Mouse (Mus musculus) embryonic facial prominence, embryonic 11.5 days (tissue): ENCODE data around the gene Mepe. TPM values are rescaled to one million over a fixed set of nuclear protein-coding genes. Genes with fewer than 3 reads are reported as not detected.

Source experiments
- ATAC-seq: fragments of 200-750 bp; cut with Nextera tagmentation; replicated peaks from 2 replicates; pipeline ENCODE4 v1.8.0; 2017; ENCODE audit warnings: low read depth; ENCODE audit not compliant: insufficient number of reproducible peaks, low FRiP score, low TSS enrichment
- DNase-seq: peaks from one replicate; pipeline ENCODE4 v3.0.0-alpha.2; 2015; ENCODE audit warnings: low spot score
- H3K27ac ChIP-seq: fragments of 300-500 bp; sonication (generic); replicated peaks from 2 replicates; pipeline ENCODE4 v1.5.1; 2014; ENCODE audit warnings: mild to moderate bottlenecking, low read depth, low read length, control low read depth
- H3K27me3 ChIP-seq: fragments of 300-500 bp; sonication (generic); 2 replicates; pipeline ENCODE4 v1.6.1; 2014; ENCODE audit warnings: mild to moderate bottlenecking, low read length, moderate library complexity, mixed read lengths; ENCODE audit not compliant: control insufficient read depth, insufficient read depth
- H3K36me3 ChIP-seq: fragments of 300-500 bp; sonication (generic); replicated peaks from 2 replicates; pipeline ENCODE4 v1.6.1; 2014; ENCODE audit warnings: low read depth, mild to moderate bottlenecking, low read length, moderate library complexity, mixed read lengths; ENCODE audit not compliant: control insufficient read depth, insufficient read depth
- H3K4me1 ChIP-seq: fragments of 300-500 bp; sonication (generic); 2 replicates; pipeline ENCODE4 v1.6.1; 2014; ENCODE audit warnings: low read length, mixed read lengths; ENCODE audit not compliant: control insufficient read depth, insufficient read depth
- H3K4me2 ChIP-seq: fragments of 300-500 bp; sonication (generic); 2 replicates; pipeline ENCODE4 v1.6.1; 2014; ENCODE audit warnings: low read depth, mild to moderate bottlenecking, control low read depth, low read length, moderate library complexity
- H3K4me3 ChIP-seq: fragments of 300-500 bp; sonication (generic); 2 replicates; pipeline ENCODE4 v1.5.1; 2014; ENCODE audit warnings: low read depth, low read length, control low read depth
- H3K9ac ChIP-seq: fragments of 300-500 bp; sonication (generic); replicated peaks from 2 replicates; pipeline ENCODE4 v1.6.1; 2014; ENCODE audit warnings: mild to moderate bottlenecking, control low read depth, low read length
- H3K9me3 ChIP-seq: fragments of 300-500 bp; sonication (generic); replicated peaks from 2 replicates; pipeline ENCODE4 v1.6.1; 2016; ENCODE audit warnings: mild to moderate bottlenecking, low read length, inconsistent platforms, mixed read lengths; ENCODE audit not compliant: control insufficient read depth
- WGBS: fragments of 180-500 bp; shearing (Covaris S2); extraction: QIAGEN DNeasy Blood & Tissue Kit; methylation state at CpG from one replicate; pipeline ENCODE4 v1.1.7; 2014; 5-methylcytosine and 5-hydroxymethylcytosine counted together
- microRNA-seq: library from miRNA; unstranded; fragments of <30 nt; microRNA quantifications from one replicate; pipeline ENCODE4, GENCODE M21; 2016; ENCODE audit warnings: borderline number of aligned reads
- polyA plus RNA-seq: library from polyadenylated mRNA; unstranded; fragments of >200 nt; fragmentation: Nextera tagmentation; extraction: Ambion mirVana; gene quantifications from 2 replicates; pipeline ENCODE4 v1.2.1, GENCODE M21; 2014

Gene Mepe
- polyA plus RNA-seq, 1 experiment from 2014 or later = not detected

GRCm38 (mm10) chr5:104376890-104377289 is 51.8 kb downstream of the Mepe start:
- Histone ChIP-seq H3K4me1 (no peaks in the 10 kb centered on the region), H3K4me2 (no peak overlapping the region), H3K4me3 (no peak overlapping the region), H3K36me3 (no peaks in the 10 kb centered on the region), H3K9me3 (no peaks in the 10 kb centered on the region), H3K27me3 (no peaks in the 10 kb centered on the region), H3K27ac (no peak overlapping the region), H3K9ac (no peak overlapping the region)
- ATAC-seq (no peak), DNase-seq (no peak)
- 93% methylated on average over 1 of the region's 1 CpGs for WGBS

- Histone ChIP-seq H3K36me3 (no peaks in the 10 kb centered on the region), H3K27me3 (no peaks in the 10 kb centered on the region), H3K4me2 (no peak overlapping the region), H3K27ac (no peak overlapping the region), H3K9ac (no peak overlapping the region), H3K9me3 (no peaks in the 10 kb centered on the region), H3K4me3 (no peak overlapping the region), H3K4me1 (no peaks in the 10 kb centered on the region)
- ATAC-seq (no peak), DNase-seq (no peak)
- WGBS = 97% methylated on average over 1 of the region's 1 CpGs
Measured at GRCm38 (mm10) chr5:104380574-104380973, 55.4 kb downstream of the Mepe start.

- 76% methylated on average over 3 of the region's 7 CpGs for WGBS
Measured at GRCm38 (mm10) chr5:104381671-104382070, 56.5 kb downstream of the Mepe start.

GRCm38 (mm10) chr5:104384540-104384939 is 59.4 kb downstream of the Mepe start:
- no peaks in the 10 kb centered on the region for H3K9me3 ChIP-seq
- no peaks in the 10 kb centered on the region for H3K4me1 ChIP-seq
- no peak overlapping the region for H3K27ac ChIP-seq
- H3K36me3 ChIP-seq = no peaks in the 10 kb centered on the region
- no peak for ATAC-seq
- no peak overlapping the region for H3K4me2 ChIP-seq
- 94% methylated on average over 7 of the region's 7 CpGs for WGBS
- no peak overlapping the region for H3K9ac ChIP-seq
- H3K4me3 ChIP-seq = no peak overlapping the region
- no peaks in the 10 kb centered on the region for H3K27me3 ChIP-seq
- DNase-seq = no peak

More at GRCm38 (mm10) chr5:104381671-104382070, 56.5 kb downstream of the Mepe start:
- Histone ChIP-seq H3K9ac (no peak overlapping the region), H3K27me3 (no peaks in the 10 kb centered on the region), H3K36me3 (no peaks in the 10 kb centered on the region), H3K4me1 (no peaks in the 10 kb centered on the region), H3K9me3 (no peaks in the 10 kb centered on the region), H3K4me3 (no peak overlapping the region), H3K27ac (no peak overlapping the region), H3K4me2 (no peak overlapping the region)
- no peak for DNase-seq
- ATAC-seq = no peak

DNA sequence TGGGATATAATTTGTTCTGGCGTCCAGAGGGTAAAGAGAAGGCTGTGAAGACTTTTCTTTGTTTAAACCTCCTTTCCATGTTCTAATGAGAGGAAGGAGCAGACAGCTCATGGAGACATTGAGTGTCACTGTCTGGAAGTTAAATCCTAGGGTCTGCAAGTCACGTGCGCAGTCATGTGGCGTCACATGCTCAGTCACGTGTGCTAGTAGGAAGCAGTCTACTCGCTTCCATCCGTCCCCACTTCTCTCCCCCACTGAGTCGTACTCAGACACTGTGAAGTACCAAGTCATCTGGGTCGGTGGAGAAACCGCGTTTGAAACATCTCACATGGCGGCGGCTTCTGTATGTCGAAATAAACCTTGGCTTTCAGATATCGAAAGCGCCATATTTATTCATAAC is 60.4 kb downstream of the Mepe start:
- H3K36me3 ChIP-seq = no peaks in the 10 kb centered on the region
- H3K9ac ChIP-seq = no peak overlapping the region
- WGBS = 95% methylated on average over 16 of the region's 16 CpGs
- no peak overlapping the region for H3K4me2 ChIP-seq
- no peaks in the 10 kb centered on the region for H3K4me1 ChIP-seq
- no peak overlapping the region for H3K4me3 ChIP-seq
- no peaks in the 10 kb centered on the region for H3K9me3 ChIP-seq
- no peak for ATAC-seq
- no peak for DNase-seq
- no peak overlapping the region for H3K27ac ChIP-seq
- no peaks in the 10 kb centered on the region for H3K27me3 ChIP-seq

- DNase-seq (no peak), ATAC-seq (no peak)
- Histone ChIP-seq H3K36me3 (no peaks in the 10 kb centered on the region), H3K4me1 (no peaks in the 10 kb centered on the region), H3K9ac (no peak overlapping the region), H3K27me3 (no peaks in the 10 kb centered on the region), H3K4me3 (no peak overlapping the region), H3K27ac (no peak overlapping the region), H3K9me3 (no peaks in the 10 kb centered on the region), H3K4me2 (no peak overlapping the region)
- WGBS = 72% methylated on average over 5 of the region's 5 CpGs
Measured at GRCm38 (mm10) chr5:104386908-104387307, 61.8 kb downstream of the Mepe start.

Small RNA genes within 50 kb of the gene (microRNA-seq; reads per million reads assigned to microRNA genes)
- gene Gm23616 = not detected

Other genes starting within 250 kb of the Mepe start
- not detected in 2 replicates for gene Gm17660, start 247.7 kb upstream of the Mepe start, polyA plus RNA-seq
- 45.8 and 48.8 TPM in 2 replicates for gene Sparcl1, start 211.6 kb upstream of the Mepe start, polyA plus RNA-seq
- not detected in 2 replicates for gene Dspp, start 154.6 kb upstream of the Mepe start, polyA plus RNA-seq
- 0.07 and 0.17 TPM in 2 replicates for gene Dmp1, start 122.7 kb upstream of the Mepe start, polyA plus RNA-seq
- gene Ibsp, start 26.2 kb upstream of the Mepe start, polyA plus RNA-seq = 0.10 and 0.32 TPM in 2 replicates
- 10.3 and 13.5 TPM in 2 replicates for gene Spp1, start 109.8 kb downstream of the Mepe start, polyA plus RNA-seq
- gene Pkd2, start 134.1 kb downstream of the Mepe start, polyA plus RNA-seq = 18.1 and 18.7 TPM in 2 replicates
- gene BC005561, start 183.0 kb downstream of the Mepe start, polyA plus RNA-seq = 15.2 and 16.7 TPM in 2 replicates